Mouse (Mus musculus) midbrain, embryonic 16.5 days (tissue): ENCODE measurements around the gene Fam19a2. TPM values are rescaled to one million over a fixed set of nuclear protein-coding genes. Genes with fewer than 3 reads are reported as not detected.

ENCODE experiments used
- ATAC-seq: fragments of 200-750 bp; cut with Nextera tagmentation; 2 replicates; pipeline ENCODE4 v1.8.0; 2017; ENCODE audit warnings: moderate TSS enrichment
- H3K27ac ChIP-seq: fragments of 300-500 bp; sonication (generic); 2 replicates; pipeline ENCODE4 v1.5.1; 2014; ENCODE audit warnings: mild to moderate bottlenecking, low read length, mixed read lengths
- H3K27me3 ChIP-seq: fragments of 300-500 bp; sonication (generic); 2 replicates; pipeline ENCODE4 v1.6.1; 2014; ENCODE audit warnings: low read depth, low read length, mixed read lengths; ENCODE audit not compliant: control insufficient read depth, insufficient read depth
- H3K36me3 ChIP-seq: fragments of 300-500 bp; sonication (generic); 2 replicates; pipeline ENCODE4 v1.6.1; 2014; ENCODE audit warnings: mild to moderate bottlenecking, low read length, moderate library complexity, mixed read lengths; ENCODE audit not compliant: control insufficient read depth, insufficient read depth
- H3K4me1 ChIP-seq: fragments of 300-500 bp; sonication (generic); 2 replicates; pipeline ENCODE4 v1.6.1; 2014; ENCODE audit warnings: mild to moderate bottlenecking, low read length, mixed read lengths; ENCODE audit not compliant: control insufficient read depth, insufficient read depth
- H3K4me2 ChIP-seq: fragments of 300-500 bp; sonication (generic); 2 replicates; pipeline ENCODE4 v1.6.1; 2014; ENCODE audit warnings: mild to moderate bottlenecking, low read length, mixed read lengths
- H3K4me3 ChIP-seq: fragments of 300-500 bp; sonication (generic); 2 replicates; pipeline ENCODE4 v1.5.1; 2014; ENCODE audit warnings: low read depth, mild to moderate bottlenecking, low read length, moderate library complexity, mixed read lengths
- H3K9ac ChIP-seq: fragments of 300-500 bp; sonication (generic); 2 replicates; pipeline ENCODE4 v1.6.1; 2014; ENCODE audit warnings: low read depth, low read length, mixed read lengths
- H3K9me3 ChIP-seq: fragments of 300-500 bp; sonication (generic); replicated peaks from 2 replicates; pipeline ENCODE4 v1.6.1; 2014; ENCODE audit warnings: mild to moderate bottlenecking, low read length, mixed read lengths; ENCODE audit not compliant: control insufficient read depth, poor library complexity, severe bottlenecking
- WGBS: fragments of 180-500 bp; shearing (Covaris S2); extraction: QIAGEN DNeasy Blood & Tissue Kit; methylation state at CpG from one replicate; pipeline ENCODE4 v1.1.7; 2014; 5-methylcytosine and 5-hydroxymethylcytosine counted together
- polyA plus RNA-seq: library from polyadenylated mRNA; unstranded; fragments of >200 nt; fragmentation: Nextera tagmentation; extraction: Ambion mirVana; gene quantifications from 2 replicates; pipeline ENCODE4 v1.2.1, GENCODE M21; 2015

Gene Fam19a2
- polyA plus RNA-seq, result 58.1 and 67.4 TPM in 2 replicates

DNA sequence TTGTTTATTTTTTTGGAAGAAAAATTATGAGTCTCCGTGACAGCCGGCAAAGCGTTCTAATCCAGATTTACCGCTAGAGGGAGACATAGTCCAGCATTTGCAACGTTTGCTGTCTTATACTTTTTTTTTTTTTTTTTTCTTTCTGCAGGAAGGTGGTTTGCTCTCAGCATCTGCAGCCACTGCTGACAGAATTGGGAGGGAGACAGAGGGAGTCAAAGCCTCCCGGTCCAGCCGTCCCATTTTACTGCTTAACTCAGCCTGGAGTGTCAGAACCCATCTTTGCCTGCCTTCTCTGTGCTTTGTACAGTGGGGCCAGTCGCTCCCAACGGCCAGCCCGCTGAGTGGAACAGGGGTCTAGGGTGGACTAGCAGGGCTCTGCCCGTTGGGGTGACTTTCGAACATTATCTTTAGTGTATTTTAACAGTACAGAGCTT lies at the start of gene Fam19a2:
Fam19a2 (plus strand) TSS at position 121 of the 434 bp plus-strand sequence.
- Histone ChIP-seq H3K9me3 (no peaks in the 10 kb centered on the region), H3K4me1 (peaks cover 9% of the 10 kb centered on the region; the same call in 1 of the 2 replicates), H3K4me3 (peak within 1 kb of the TSS; percentile 63), H3K27me3 (no peaks in the 10 kb centered on the region), H3K9ac (peak within 1 kb of the TSS; percentile 79), H3K4me2 (peak within 1 kb of the TSS; percentile 80), H3K27ac (peak within 1 kb of the TSS; percentile 86), H3K36me3 (no peaks in the 10 kb centered on the region)
- WGBS, result under 1% methylated on average over 12 of the region's 12 CpGs
- ATAC-seq, result peak; percentile 49; the same call in 1 of the 2 replicates

DNA sequence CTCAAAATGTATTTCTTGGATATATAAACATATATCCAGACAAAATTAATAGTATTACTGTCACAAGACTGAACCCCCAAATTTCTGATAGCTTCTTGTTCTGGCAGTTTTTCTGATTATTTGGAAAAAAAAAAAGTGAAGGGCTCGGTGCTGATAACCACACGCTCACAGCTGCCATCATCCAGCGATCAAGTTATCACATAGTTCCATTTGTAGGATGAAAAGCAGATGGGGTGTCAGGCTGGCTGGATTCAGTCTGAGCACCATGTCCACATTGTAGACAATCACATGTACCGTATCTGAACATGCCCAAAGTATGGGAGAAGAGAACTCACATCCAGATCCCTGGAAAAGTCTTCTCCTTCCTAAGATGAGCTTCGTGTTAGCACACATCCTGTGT lies 41.0 kb upstream of the Fam19a2 start:
- H3K9me3 ChIP-seq, result no peaks in the 10 kb centered on the region
- no peaks in the 10 kb centered on the region for H3K36me3 ChIP-seq
- H3K27ac ChIP-seq, result no peak overlapping the region
- no peak overlapping the region for H3K4me2 ChIP-seq
- H3K4me3 ChIP-seq, result no peak overlapping the region
- no peak for ATAC-seq
- no peak overlapping the region for H3K9ac ChIP-seq
- 97% methylated on average over 5 of the region's 5 CpGs for whole genome bisulfite sequencing
- no peaks in the 10 kb centered on the region for H3K27me3 ChIP-seq
- H3K4me1 ChIP-seq, result no peaks in the 10 kb centered on the region

DNA sequence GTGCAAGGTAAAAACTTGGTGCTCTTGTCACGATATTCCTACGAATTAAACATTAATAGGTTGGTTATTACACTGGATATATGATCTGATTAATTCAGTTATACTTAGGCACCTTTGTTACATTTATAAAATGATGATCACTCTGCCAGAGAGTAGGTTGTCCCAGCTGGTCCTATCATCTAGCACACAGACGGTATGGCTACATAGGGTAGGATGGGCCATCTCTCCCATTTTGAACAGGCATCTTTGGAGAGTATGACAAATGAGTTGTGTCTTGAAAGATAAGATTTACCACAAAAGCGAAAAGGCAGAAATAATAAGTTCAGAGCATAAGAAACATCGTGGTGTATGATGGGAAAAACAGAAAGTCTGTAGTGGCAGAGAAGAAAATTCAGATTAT lies 34.4 kb upstream of the Fam19a2 start:
- no peak overlapping the region for H3K4me3 ChIP-seq
- WGBS, result 93% methylated on average over 5 of the region's 5 CpGs
- H3K4me2 ChIP-seq, result no peak overlapping the region
- H3K36me3 ChIP-seq, result no peaks in the 10 kb centered on the region
- no peak overlapping the region for H3K27ac ChIP-seq
- no peak for ATAC-seq
- H3K9me3 ChIP-seq, result no peaks in the 10 kb centered on the region
- H3K27me3 ChIP-seq, result no peaks in the 10 kb centered on the region
- no peaks in the 10 kb centered on the region for H3K4me1 ChIP-seq
- no peak overlapping the region for H3K9ac ChIP-seq

DNA sequence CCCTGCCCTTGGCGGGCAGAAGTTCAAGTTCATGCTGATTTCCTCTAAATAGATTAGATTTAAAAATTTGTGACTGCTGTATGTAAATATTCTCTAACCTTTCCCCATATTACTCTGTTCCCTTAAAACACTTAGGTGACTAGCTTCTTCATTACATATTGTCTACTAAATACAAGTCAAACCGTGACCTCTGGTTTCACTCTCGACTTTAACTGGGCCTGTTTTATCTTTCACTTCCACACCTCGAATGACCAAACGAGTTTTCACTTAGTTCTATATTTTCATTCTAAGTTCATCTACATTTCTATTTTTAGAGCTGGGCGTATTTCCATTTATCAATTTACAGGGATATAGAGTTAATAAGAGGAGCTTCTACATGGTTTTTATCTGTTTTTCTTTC lies 15.7 kb upstream of the Fam19a2 start:
- no peak overlapping the region for H3K4me3 ChIP-seq
- H3K4me1 ChIP-seq, result no peaks in the 10 kb centered on the region
- no peak overlapping the region for H3K9ac ChIP-seq
- no peak overlapping the region for H3K4me2 ChIP-seq
- 84% methylated on average over 6 of the region's 6 CpGs for WGBS
- no peak overlapping the region for H3K27ac ChIP-seq
- ATAC-seq, result no peak
- H3K27me3 ChIP-seq, result no peaks in the 10 kb centered on the region
- H3K36me3 ChIP-seq, result no peaks in the 10 kb centered on the region
- H3K9me3 ChIP-seq, result no peaks in the 10 kb centered on the region

DNA sequence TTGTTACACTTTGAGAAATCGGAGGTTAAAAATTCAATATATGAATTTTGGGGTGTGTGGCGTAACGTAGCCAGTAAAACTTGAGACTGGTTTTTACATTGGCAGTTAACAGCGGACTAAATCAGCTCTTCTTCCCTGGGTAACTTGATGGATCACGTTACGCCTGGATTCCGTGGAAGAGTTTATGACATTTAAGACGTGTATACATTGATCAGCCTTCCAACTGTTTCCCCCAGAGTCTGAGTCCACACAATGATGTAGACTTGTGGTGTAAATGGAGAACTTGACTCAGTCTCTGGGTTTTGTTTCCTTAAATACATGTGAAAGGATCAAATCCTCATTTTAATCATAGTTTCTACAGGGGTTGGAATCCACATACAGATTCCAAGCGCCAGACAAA lies 11.9 kb upstream of the Fam19a2 start:
- ATAC-seq, result no peak
- H3K9ac ChIP-seq, result no peak overlapping the region
- no peaks in the 10 kb centered on the region for H3K27me3 ChIP-seq
- H3K4me2 ChIP-seq, result no peak overlapping the region
- H3K9me3 ChIP-seq, result no peaks in the 10 kb centered on the region
- H3K4me3 ChIP-seq, result no peak overlapping the region
- no peaks in the 10 kb centered on the region for H3K36me3 ChIP-seq
- H3K4me1 ChIP-seq, result no peaks in the 10 kb centered on the region
- 86% methylated on average over 9 of the region's 9 CpGs for WGBS
- H3K27ac ChIP-seq, result no peak overlapping the region

DNA sequence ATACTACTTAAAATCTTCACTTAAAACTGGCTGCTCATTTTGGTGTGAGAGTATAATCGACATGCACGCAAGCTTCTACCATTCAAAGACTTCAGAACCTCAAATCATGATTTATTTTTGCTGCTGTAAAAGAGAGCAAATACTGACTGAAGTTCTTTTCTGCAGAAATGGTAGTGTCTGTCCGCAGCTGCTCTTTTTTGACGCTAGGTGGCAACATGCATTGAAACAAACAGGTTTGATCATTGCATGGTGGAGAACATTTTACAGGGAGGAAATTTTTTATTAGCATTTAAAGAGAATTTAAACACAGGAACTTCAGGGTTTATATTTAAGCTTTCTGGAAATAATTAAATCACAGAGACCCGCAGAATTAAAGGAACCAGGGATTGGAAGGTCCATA lies 9.5 kb upstream of the Fam19a2 start:
- 37% methylated on average over 5 of the region's 5 CpGs for WGBS
- no peak overlapping the region for H3K9ac ChIP-seq
- no peaks in the 10 kb centered on the region for H3K4me1 ChIP-seq
- no peak overlapping the region for H3K27ac ChIP-seq
- H3K36me3 ChIP-seq, result no peaks in the 10 kb centered on the region
- no peaks in the 10 kb centered on the region for H3K27me3 ChIP-seq
- H3K4me2 ChIP-seq, result no peak overlapping the region
- no peak for ATAC-seq
- H3K4me3 ChIP-seq, result no peak overlapping the region
- no peaks in the 10 kb centered on the region for H3K9me3 ChIP-seq

DNA sequence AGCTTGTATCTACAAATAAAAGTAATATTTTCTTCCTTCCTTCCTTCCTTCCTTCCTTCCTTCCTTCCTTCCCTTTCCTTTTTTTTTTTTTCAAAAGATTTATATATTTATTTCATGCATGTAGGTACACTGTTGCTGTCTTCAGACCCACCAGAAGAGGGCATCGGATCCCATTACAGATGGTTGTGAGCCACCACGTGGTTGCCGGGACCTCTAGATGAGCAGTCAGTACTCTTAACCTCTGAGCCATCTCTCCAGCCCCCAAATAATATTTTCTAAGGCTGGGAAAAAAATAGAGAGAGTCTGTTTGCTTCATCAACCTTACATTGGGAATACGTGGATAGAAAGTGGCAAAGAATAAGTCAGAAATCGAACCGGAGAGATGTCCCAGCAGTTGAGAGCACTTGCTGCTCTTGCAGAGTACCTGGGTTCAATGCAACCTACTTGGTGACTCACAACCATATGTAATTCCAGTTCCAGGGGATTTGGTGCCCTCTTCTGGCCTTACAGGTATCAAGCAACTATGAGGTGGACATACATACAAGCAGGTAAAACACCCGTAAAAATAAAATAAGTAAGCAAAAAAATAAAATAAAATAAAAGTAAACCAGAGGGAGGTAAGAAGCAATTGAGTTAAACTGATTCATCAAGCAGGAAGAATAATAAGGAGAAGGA lies 8.0 kb upstream of the Fam19a2 start:
- H3K4me3 ChIP-seq, result no peak overlapping the region
- H3K27ac ChIP-seq, result no peak overlapping the region
- no peaks in the 10 kb centered on the region for H3K9me3 ChIP-seq
- ATAC-seq, result no peak
- H3K4me2 ChIP-seq, result no peak overlapping the region
- H3K4me1 ChIP-seq, result no peaks in the 10 kb centered on the region
- no peaks in the 10 kb centered on the region for H3K27me3 ChIP-seq
- H3K9ac ChIP-seq, result no peak overlapping the region
- WGBS, result 79% methylated on average over 7 of the region's 7 CpGs
- H3K36me3 ChIP-seq, result no peaks in the 10 kb centered on the region

DNA sequence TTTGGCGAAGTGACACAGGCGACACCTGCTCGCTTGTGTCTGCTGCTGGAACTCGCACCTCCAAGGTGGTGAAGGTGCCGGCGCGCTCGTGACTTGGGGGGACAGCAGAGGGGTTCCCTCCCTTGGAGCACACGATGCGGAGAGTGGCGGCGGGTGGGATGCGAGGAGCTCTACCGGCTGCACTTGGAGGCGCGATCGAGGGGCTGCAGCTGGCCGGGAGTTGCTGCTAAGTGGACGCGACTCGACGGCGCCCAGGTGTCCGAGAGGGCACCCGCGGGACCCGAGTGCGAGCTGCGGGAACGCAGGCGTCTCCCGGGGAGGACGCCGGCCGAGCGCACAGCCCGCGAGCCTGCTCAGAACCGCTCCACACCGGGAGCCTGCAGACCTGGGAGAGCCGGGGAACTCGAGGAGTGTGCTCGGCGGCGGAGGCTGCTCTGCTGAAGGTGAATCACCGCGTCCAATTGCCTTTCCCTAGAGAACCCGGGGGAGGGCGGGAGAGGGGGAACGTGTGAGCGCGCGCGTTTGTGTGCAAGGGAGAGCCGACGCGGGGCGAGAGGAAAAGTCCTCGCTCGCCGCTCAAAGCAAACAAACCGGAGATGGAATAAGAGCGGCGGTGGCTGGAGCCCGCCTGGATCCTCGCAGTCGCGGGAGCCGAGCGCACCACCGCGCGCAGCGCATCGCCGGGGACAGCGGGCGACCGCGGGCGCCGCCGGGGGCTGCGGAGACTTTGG lies 830 bp downstream of the Fam19a2 start:
- Histone ChIP-seq H3K27me3 (no peaks in the 10 kb centered on the region), H3K4me3 (peak overlapping the region; percentile 63), H3K4me1 (peaks cover 9% of the 10 kb centered on the region; the same call in 1 of the 2 replicates), H3K27ac (peak overlapping the region; percentile 86), H3K4me2 (peak overlapping the region; percentile 80), H3K9ac (peak overlapping the region; percentile 79), H3K9me3 (no peaks in the 10 kb centered on the region), H3K36me3 (no peaks in the 10 kb centered on the region)
- ATAC-seq, result peak; percentile 81
- whole genome bisulfite sequencing, result under 1% methylated on average over 84 of the region's 84 CpGs

DNA sequence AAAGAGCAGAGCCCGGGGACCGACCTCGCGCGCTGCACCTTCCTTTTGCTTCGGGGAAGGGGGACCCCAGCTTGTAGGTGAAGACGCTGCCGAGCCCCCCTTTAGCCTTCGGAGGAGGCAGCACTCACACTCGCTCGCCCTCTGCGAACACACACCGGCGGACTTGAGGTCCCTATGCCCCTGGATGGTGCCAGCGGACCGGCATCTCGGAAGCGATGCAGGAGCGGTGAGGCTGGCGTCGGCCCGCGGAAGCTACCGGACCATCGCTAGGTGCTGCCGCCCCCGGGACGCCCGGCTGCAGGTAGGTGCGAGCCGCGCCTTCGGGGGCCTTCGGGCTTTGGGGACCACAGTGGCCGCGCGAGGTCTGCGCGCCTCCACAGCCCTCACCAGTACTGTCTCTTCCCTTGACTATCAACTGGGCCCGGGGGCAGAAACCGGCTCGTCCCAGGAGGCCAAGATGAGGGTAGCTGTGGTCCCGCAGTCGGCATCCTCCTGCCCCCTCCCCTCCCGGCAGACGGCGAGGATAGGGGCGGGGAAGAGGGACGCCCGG lies 1.5 kb downstream of the Fam19a2 start:
- WGBS, result under 1% methylated on average over 45 of the region's 50 CpGs
- Histone ChIP-seq H3K27me3 (no peaks in the 10 kb centered on the region), H3K36me3 (no peaks in the 10 kb centered on the region), H3K4me3 (peak overlapping the region; percentile 63), H3K27ac (peak overlapping the region; percentile 86), H3K9ac (peak overlapping the region; percentile 79), H3K4me1 (peaks cover 9% of the 10 kb centered on the region; the same call in 1 of the 2 replicates), H3K4me2 (peak overlapping the region; percentile 80), H3K9me3 (no peaks in the 10 kb centered on the region)
- peak; percentile 60 for ATAC-seq
